Comparison of ENCODE assay signal across 11 mouse cellular contexts in genomic region chr14:105064243-105064642, GRCm38 (mm10).
"Had no signal": no experiment of that assay in that cellular context is flagged by ENCODE, and none has a peak within 500 bp of the region (broad histone marks: within the 10 kb centered on the region; RNA-seq: fewer than 3 reads in every experiment).

No protein-coding gene starts in this region.

- DNase-seq: liver, postnatal 0 days; lung, adult 2 months; lung, postnatal 14 days; lung, postnatal 36 days; right cerebral cortex, postnatal 14 days; thymus, adult 18-20 months; thymus, postnatal 14 days; thymus, postnatal 36 days had no signal

- ATAC-seq: liver, postnatal 0 days; lung, postnatal 0 days; midbrain, embryonic 13.5 days; midbrain, embryonic 15.5 days had no signal
